Mouse (Mus musculus) adrenal gland, adult 18-20 months (tissue): Measurements from ENCODE around the gene Pprc1. TPM values are rescaled to one million over a fixed set of nuclear protein-coding genes. Genes with fewer than 3 reads are reported as not detected.

Experiments used
- DNase-seq, 2 experiments: peaks; one replicate each; pipeline ENCODE4 v3.0.0; 2021 to 2022; ENCODE audit warnings: low spot score in 2 of 2
- total RNA-seq, 2 experiments: library from RNA; stranded (reverse); gene quantifications; 1 replicate in 1 of 2; 2 replicates in 1 of 2; pipeline ENCODE4 v1.2.3; 2021

Gene Pprc1
- total RNA-seq, 2 experiments from 2014 or later, result 39.8 to 40.9 TPM

GRCm38 (mm10) chr19:46104187-46104557, 59.5 kb downstream of the Pprc1 start:
- DNase-seq, result no peak

DNA sequence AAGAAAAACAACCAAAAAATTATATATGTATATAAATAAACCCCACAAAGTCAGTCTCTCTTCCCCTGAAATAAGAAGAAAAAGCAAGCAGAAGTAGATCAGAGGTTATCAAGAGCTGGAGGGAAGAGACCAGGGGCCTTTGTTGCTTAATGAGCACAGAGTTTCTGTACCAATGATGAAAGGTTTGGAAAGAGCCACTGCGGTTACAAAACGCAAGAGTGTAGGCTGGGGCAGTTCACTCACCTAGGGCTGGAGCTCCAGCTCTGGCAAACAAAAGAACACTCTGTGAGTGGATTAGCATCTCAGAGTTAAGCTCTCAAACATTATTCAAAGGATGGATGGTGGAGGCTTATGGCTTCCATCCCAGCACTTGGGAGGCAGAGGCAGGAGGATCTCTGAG, 65.5 kb downstream of the Pprc1 start:
- no peak for DNase-seq

DNA sequence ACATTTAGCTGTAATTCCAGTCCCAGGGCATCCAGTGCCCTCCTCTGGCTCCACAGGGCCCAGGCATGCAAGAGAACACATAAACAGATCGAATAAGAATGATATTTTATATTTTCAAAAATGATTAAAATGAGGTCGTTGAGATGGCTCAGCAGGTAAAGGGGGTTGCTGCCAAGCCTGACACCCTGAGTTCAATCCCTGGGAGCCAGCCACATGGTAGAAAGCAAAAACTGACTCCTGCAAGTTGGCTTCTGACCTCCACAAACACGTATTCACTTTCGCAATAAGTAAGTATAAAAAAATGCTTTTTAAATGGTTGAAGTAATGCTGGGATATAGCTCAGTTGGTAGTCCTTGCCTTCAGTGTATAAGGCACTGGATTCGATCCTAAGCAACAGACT, 66.1 kb downstream of the Pprc1 start:
- no peak for DNase-seq

- DNase-seq, result no peak
These were observed 69.9 kb downstream of the Pprc1 start for GRCm38 (mm10) chr19:46114617-46115016.

GRCm38 (mm10) chr19:46119458-46119857, 74.8 kb downstream of the Pprc1 start:
- DNase-seq, result no peak

DNA sequence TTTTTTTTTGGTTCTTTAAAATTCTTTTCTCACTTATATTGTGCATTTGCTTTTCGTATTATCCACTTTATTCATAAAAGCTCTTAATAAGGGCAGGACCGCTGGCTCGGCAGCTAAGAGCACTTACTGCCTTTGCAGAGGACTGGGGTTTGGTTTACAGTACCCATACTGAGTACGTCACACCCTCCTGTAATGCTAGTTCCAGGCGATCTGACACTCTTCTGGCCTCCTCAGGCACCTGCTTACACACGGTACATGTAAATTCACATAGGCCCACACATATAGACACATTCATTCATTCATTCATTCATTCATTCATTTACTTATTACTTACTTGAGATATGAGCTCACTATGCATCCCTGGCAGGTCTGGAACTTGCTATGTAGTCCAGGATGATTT, 76.2 kb downstream of the Pprc1 start:
- no peak for DNase-seq

Other genes starting within 250 kb of the Pprc1 start
- under 1 TPM in 1 of 2 experiments, not detected in 1; 0.13 TPM for gene Kcnip2, start 228.8 kb upstream of the Pprc1 start, total RNA-seq
- 10 to 100 TPM; 12.0 to 12.3 TPM for gene Armh3, start 46.4 kb upstream of the Pprc1 start, total RNA-seq
- gene Hps6, start 41.4 kb upstream of the Pprc1 start, total RNA-seq, result 10 to 100 TPM in 1 of 2 experiments, 1 to 10 TPM in 1; 9.8 to 15.1 TPM
- gene Ldb1, start 328 bp downstream of the Pprc1 start, total RNA-seq, result 10 to 100 TPM; 53.0 to 59.4 TPM
- 10 to 100 TPM; 52.2 to 61.8 TPM for gene Nolc1, start 31.0 kb downstream of the Pprc1 start, total RNA-seq
- gene Elovl3, start 87.0 kb downstream of the Pprc1 start, total RNA-seq, result 10 to 100 TPM; 84.8 to 94.1 TPM
- not detected for gene Pitx3, start 103.4 kb downstream of the Pprc1 start, total RNA-seq
- 10 to 100 TPM; 67.8 to 82.5 TPM for gene Gbf1, start 107.6 kb downstream of the Pprc1 start, total RNA-seq